Mouse (Mus musculus) cerebellum, postnatal 4 days (tissue): ENCODE data around the gene Rftn2.

ENCODE experiments used
- DNase-seq, 2 experiments: peaks; one replicate each; pipeline ENCODE4 v3.0.0; 2022; ENCODE audit warnings: low spot score in 2 of 2, mixed read lengths in 1 of 2

The Rftn2 gene

DNA sequence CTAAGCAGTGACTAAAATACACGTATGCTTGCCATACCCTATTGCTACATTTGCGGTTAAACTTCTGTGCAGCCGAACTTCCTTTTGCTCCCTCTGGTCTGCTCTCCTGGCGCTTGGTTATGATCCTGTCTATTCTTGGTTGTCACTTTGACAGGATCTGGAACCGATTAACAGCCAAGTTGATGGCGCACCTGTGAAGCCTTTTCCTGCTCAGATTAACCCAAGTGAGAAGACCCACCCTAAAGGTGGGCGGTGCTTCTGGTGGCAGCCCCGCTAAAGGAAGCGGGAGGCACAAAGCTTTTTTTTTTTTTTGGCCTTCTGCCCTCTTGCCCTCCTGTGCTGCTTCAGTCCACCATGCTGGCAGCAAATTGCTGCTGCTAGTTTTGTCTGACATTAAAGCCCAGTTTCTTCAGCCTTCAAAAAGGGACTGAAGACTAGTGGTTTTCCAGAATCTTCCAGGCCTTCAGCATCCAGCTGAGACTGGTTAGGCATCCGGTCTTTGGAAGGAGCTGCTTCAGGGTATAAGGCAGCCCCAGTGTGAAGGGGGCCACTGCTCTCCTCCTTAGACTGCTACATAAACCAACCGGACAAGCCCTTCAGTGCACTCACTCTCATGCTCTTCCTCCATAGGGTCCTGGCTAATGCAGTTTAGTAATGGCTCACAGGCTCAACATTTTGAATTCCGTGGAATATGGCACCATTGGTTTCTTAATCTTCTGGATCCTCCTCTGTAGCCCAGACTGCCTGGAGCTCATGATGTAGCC, 16.2 kb downstream of the Rftn2 start:
- no peak for DNase-seq

GRCm38 (mm10) chr1:55208500-55209140, 18.0 kb downstream of the Rftn2 start:
- no peak for DNase-seq

GRCm38 (mm10) chr1:55207561-55207960, 19.0 kb downstream of the Rftn2 start:
- no peak for DNase-seq

DNA sequence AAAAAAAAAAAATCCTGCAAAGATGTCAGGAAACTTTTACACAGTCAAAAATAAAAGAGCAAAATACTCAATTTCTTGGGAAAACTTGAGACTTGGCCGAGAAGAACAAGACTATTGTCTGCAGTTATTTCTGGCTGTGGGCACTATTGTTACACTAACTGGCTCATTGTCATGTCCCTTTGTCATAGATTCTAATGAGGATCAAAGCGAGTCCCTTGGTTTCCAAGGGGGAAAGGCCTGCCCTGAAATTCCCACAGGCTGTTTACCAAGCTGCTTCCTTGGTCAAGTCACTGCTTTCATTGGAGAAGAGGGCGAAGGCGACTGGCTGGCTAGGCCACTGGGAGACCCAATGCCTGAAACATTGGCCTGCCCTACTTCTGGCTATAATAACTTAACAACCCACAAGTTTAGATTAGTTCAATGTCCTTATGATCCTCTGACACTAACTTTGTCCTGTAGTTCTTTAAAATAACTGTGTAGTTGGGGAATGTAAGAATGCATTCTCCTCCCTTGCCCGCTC, 20.7 kb downstream of the Rftn2 start:
- DNase-seq = no peak

GRCm38 (mm10) chr1:55201850-55202752, 24.5 kb downstream of the Rftn2 start:
- no peak for DNase-seq

DNA sequence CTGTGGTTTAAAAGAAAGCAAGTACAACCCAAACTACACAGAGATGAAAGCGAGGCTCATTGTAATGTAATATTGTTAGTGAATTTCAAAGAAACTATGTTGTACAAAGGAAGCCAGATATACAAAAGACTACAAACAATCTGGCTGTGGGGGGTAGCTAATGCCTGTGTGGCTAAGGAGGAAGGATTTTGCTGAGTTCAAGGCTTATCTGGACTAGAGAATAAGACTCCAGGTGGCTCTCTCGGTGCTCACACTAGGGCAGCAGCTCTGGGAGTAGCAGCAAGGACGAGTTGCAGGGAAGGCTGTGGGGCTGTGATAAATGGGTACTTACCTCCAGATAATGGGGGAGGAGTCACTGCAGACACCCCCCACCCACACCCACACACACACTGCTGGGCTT, 27.9 kb downstream of the Rftn2 start:
- no peak for DNase-seq

- DNase-seq = no peak
These were observed 30.1 kb downstream of the Rftn2 start for GRCm38 (mm10) chr1:55196327-55197003.

GRCm38 (mm10) chr1:55195021-55195420, 31.6 kb downstream of the Rftn2 start:
- no peak for DNase-seq

DNA sequence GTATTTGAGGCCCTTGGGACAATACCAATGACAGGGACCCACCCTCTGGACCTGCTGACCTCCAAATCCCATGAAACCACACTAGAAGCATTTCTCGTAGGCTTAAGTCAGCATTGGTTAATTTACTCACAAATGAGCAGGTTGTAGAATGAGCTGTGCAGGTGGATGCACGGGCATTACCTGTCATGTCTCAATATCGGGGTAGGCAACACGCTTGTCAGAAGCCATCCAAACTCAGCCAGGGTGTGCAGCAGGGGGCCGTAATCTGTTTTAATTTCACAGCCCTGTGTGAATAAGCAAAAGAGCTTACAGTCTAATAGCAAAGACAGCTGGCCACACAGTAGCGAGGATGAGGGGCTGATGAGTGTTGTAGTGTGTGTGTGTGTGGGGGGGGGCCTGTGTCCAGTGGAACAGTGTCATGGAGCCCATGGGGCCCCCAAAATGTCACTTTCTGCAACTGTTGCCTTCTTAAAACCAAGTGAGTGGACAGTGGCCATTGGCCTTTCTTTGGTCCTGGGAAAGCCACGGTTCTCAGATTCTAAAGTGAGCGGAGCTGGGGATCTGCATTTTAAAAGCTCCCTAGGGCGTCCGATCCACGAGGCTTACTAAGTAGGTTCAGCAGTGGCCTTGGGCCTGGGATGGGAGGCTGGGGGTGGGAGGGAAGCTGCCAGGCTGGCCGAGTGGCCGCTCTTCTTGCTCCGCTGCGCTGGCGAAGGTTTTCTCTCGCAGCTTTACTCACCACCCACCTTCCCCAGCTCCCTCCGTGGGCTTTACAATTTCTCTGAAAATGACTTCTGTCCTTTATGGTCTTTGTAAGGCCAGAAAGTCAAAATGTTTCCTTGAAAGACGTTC, 32.3 kb downstream of the Rftn2 start:
- DNase-seq = no peak

DNA sequence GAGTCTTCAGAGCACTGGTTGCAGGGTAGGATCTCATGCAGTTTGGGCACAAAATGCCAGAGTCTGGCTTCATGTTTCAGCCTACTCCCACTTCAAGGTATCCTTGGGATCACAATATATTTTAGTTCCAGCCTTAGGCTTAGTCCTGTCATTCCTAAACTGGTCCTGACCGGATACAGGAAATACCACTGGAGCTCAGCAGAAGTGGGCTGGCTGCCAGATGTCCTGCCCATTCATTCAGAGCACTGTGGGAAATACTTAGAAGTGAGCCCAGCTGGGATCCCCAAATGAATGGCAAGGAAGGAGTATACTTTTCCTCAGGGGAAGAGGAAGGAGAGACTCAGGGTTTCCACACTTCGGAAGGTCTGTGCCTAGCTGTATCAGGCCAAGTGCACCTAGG, 33.3 kb downstream of the Rftn2 start:
- DNase-seq = no peak

DNA sequence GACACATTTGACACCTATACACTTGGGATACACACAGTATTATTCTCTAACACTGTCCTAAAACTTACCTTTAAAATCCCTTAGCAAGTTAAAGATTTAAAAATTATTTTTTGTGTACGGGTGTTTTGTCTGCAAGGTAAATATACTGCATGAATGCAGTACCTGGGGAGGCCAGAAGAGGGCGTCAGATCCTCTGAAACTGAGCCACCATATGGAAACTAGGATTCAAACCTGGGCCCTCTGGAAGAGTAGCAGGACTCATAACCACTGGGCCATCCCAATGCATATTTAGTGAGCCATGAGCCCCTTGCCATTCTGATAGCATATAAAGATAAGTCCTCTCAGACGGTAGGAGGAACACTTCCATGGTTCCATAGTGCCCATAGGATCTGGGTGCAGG, 33.8 kb downstream of the Rftn2 start:
- DNase-seq = peak in 1 of 2 experiments; percentile 25

DNA sequence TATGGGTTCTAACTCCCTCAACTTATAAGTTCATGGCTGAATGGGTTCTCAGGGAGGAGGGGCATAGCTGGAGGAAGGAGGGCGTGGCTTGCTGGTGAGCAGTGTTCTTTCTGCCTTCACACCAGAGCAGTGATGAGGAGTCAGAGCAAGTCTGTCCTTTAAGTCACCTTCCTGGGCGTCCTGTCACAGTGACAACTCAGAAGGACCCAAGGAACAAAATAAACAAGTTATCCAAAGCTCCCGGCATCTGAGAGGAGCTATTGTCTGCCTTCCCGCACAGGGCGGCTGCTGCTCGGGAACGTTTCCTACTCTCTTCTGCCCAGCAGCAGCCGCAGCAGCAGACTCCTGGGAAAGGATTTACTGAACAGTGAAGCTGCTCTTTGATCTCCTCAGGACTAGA, 34.6 kb downstream of the Rftn2 start:
- DNase-seq = no peak

GRCm38 (mm10) chr1:55186592-55187210, 39.9 kb downstream of the Rftn2 start:
- DNase-seq = no peak

DNA sequence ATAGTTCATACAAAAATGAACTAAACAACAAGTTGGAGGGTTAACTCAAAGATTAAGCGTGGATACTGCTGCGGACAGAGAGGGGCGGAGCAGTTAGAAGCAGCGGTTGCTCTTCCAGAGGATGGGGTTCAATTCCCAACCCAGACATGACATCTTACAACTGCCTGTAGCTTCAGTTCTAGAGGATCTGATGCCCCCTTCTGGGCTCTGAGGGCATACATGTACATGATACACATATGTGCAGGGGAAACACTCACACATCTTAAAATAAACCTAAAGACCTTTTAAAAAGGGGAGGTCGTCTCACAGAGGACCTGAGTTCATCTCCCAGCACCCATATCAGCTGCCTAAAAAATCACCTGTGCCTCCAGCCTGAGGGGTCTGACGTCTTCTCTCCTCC, 40.9 kb downstream of the Rftn2 start:
- DNase-seq = no peak

- DNase-seq = no peak
These were observed 44.2 kb downstream of the Rftn2 start for GRCm38 (mm10) chr1:55182392-55182791.

DNA sequence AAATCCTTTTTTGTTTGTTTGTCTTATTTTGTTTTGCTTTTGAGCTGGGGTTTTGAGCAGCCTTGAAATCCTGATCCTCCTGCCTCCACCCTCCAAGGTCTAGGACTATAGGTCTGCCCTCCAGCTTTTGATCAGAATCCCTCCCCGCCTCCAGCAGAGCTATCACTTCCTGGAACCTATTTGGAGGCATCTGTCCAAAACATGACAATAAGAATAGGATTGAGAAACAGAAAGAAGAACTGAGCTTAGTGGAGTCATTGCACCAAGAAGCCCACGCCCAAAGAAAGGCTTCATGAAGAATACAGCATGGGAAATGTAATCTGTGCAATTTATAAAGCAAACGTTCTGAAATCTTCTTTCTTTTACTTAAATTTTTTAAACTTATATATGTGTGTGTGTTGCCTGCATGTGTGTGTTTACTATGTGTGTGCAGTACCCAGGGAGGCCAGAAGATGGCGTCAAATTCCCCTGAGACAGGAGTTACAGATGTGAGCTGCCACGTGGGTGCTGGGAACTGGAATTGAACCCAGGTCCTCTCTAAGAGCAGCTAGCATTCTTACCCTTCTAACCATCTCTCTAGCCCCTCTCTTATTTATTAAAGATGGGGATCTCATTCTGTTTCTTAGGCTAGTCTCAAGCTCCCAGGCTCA, 46.5 kb downstream of the Rftn2 start:
- DNase-seq = no peak

GRCm38 (mm10) chr1:55174558-55175034, 52.0 kb downstream of the Rftn2 start:
- DNase-seq = no peak

DNA sequence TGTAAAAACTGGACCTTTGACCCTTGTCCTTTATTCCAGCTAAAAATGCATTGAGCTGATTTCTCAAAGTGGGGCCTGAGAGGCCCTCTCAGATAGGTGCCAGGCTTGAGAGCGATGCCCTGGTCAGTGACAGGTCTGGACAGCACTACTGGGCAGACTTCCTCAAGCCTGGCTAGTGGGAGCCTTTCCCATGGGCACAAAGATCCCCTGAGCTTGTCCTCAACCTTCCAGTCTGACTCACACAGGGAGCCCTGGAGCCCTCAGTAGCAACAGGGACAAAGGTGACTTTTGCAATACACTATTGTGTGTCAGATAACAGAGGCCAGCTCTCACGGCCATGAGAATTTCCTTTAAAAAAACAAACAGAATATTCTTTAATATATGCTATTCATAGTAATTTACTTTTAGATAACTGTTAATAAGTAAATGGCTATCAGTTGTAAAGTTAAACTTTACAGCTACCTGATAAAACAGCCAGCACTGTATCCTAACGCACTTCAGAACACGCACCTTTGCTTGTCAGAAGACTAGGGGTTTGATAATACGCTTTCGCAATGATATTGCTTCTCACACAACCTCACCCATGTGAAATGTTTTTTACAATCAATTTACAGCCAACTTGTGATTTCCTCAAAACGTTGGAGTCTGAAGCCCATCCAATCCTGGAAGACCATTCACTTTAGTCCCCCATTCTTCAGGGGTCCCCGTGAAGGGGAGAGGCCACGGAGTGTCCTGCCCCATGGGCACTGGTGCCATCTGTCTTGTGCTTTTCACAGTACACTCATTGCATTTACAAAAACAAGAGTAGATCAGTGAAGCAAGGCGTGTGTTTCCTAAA, 52.6 kb downstream of the Rftn2 start:
- DNase-seq = no peak
